ENCODE assay signal across 19 mouse cellular contexts in genomic region chr2:132266086-132266485, GRCm38 (mm10). TPM values are rescaled to one million over a fixed set of nuclear protein-coding genes. Genes with fewer than 3 reads are reported as not detected.
DNase-seq lines count a peak whose midpoint lies in the region; ATAC-seq and TF ChIP-seq lines count a peak whose summit lies in the region.
"Had no signal": no experiment of that assay in that cellular context is flagged by ENCODE, and none has a peak within 500 bp of the region (broad histone marks: within the 10 kb centered on the region; RNA-seq: fewer than 3 reads in every experiment).

No protein-coding gene starts in this region.

- peaks cover 16% of the 10 kb centered on the region for H3K36me3 ChIP-seq in heart, adult 2 months (ENCODE audit: control insufficient read depth, insufficient read depth, low read length)
- H3K36me3 ChIP-seq in liver, embryonic 16.5 days (ENCODE audit: control insufficient read depth, insufficient read depth) = no peaks in the 10 kb centered on the region
- H3K36me3 ChIP-seq: embryonic facial prominence, embryonic 13.5 days; limb, embryonic 12.5 days; midbrain, embryonic 12.5 days; neural tube, embryonic 15.5 days had no signal

- H3K9ac ChIP-seq in heart, adult 2 months (ENCODE audit: low read depth, low read length) = no peak overlapping the region
- no peak overlapping the region for H3K9ac ChIP-seq in liver, embryonic 16.5 days (ENCODE audit: low read depth, low read length)
- H3K9ac ChIP-seq: embryonic facial prominence, embryonic 13.5 days; limb, embryonic 12.5 days; lung, embryonic 14.5 days; midbrain, embryonic 12.5 days; neural tube, embryonic 15.5 days had no signal

- H3K9me3 ChIP-seq in liver, embryonic 16.5 days (replicated peaks; ENCODE audit: control insufficient read depth, low read length) = no peaks in the 10 kb centered on the region
- H3K9me3 ChIP-seq: embryonic facial prominence, embryonic 13.5 days; limb, embryonic 12.5 days; midbrain, embryonic 12.5 days; neural tube, embryonic 15.5 days had no signal

- no peak for TF ChIP-seq POLR2A in heart, adult 2 months (IDR thresholded peaks at IDR 0.05; ENCODE audit: insufficient read depth, low read depth, low read length)

- TF ChIP-seq CTCF in heart, adult 2 months (IDR thresholded peaks at IDR 0.05) = no peak

- H3K27ac ChIP-seq in heart, adult 2 months = peak overlapping the region; percentile 24
- H3K27ac ChIP-seq in liver, embryonic 16.5 days (ENCODE audit: low read length) = 0 out of 2 replicates have a peak overlapping the region, but pooled peaks have one; percentile 29
- H3K27ac ChIP-seq: embryonic facial prominence, embryonic 13.5 days; left cerebral cortex, adult 2 months; limb, embryonic 12.5 days; midbrain, embryonic 12.5 days; neural tube, embryonic 15.5 days had no signal

- WGBS in heart, adult 2 months = 71% methylated on average over 3 of the region's 3 CpGs
- WGBS in liver, embryonic 16.5 days (ENCODE audit: insufficient replicate concordance) = 59% methylated on average over 3 of the region's 3 CpGs

- H3K4me2 ChIP-seq in liver, embryonic 16.5 days (ENCODE audit: low read depth, low read length) = no peak overlapping the region
- H3K4me2 ChIP-seq: embryonic facial prominence, embryonic 13.5 days; heart, embryonic 11.5 days; limb, embryonic 12.5 days; lung, embryonic 14.5 days; midbrain, embryonic 12.5 days; neural tube, embryonic 15.5 days had no signal

- ATAC-seq in liver, embryonic 16.5 days (ENCODE audit: low read depth) = no peak

- H3K4me1 ChIP-seq in heart, adult 2 months (ENCODE audit: control insufficient read depth, insufficient read depth, low read length) = peaks cover 18% of the 10 kb centered on the region
- peaks cover 39% of the 10 kb centered on the region for H3K4me1 ChIP-seq in liver, embryonic 16.5 days (ENCODE audit: control insufficient read depth, low read depth, low read length)

- DNase-seq in heart, adult 2 months = no peak
- DNase-seq in heart, postnatal 4 days = no peak
- peak; percentile 45 for DNase-seq in A20 (ENCODE audit: low read depth, low spot score)
- peak; percentile 46 to 57 for DNase-seq in monocyte, adult 2 months (ENCODE audit: low read depth in 1 of 2, low spot score in 2 of 2)
- no peak for DNase-seq in cerebellum, adult 18-20 months
- DNase-seq in adrenal gland, postnatal 14 days = no peak
- DNase-seq: cerebellum, adult 11 months; kidney, adult 18-20 months; kidney, postnatal 10 days; lung, embryonic 14.5 days; thymus, postnatal 25 days had no signal

- peaks cover 11% of the 10 kb centered on the region for H3K79me2 ChIP-seq in heart, adult 2 months (replicated peaks; ENCODE audit: control insufficient read depth, insufficient read depth, low read length)

- no peak overlapping the region for H3K4me3 ChIP-seq in heart, adult 2 months
- H3K4me3 ChIP-seq in liver, embryonic 16.5 days (ENCODE audit: low read depth, low read length) = no peak overlapping the region
- H3K4me3 ChIP-seq: embryonic facial prominence, embryonic 13.5 days; left cerebral cortex, adult 2 months; limb, embryonic 12.5 days; midbrain, embryonic 12.5 days; myocyte; neural tube, embryonic 15.5 days had no signal

- no peaks in the 10 kb centered on the region for H3K27me3 ChIP-seq in heart, adult 2 months (ENCODE audit: control insufficient read depth, insufficient read depth, low read length)
- no peaks in the 10 kb centered on the region for H3K27me3 ChIP-seq in liver, embryonic 16.5 days (ENCODE audit: control insufficient read depth, insufficient read depth, low read depth, low read length)
- H3K27me3 ChIP-seq: embryonic facial prominence, embryonic 13.5 days; limb, embryonic 12.5 days; midbrain, embryonic 12.5 days; neural tube, embryonic 15.5 days had no signal

- intact Hi-C loops in heart, adult 2 months (cut with DNase I) = loop anchor here (10.0 kb wide), 1 partner anchor 449 kb away; no protein-coding TSS in a partner anchor

- TF ChIP-seq EP300 in heart, adult 2 months (IDR thresholded peaks at IDR 0.05; ENCODE audit: insufficient read depth, low read depth, low read length) = no peak

RNA-seq across cellular contexts. Expression of gene Cds2, which starts 3.1 kb away (rescaled TPM):
- 10 to 100 TPM; 75.4 to 90.4 TPM for total RNA-seq in heart, adult 2 months (2021)
- 48.0 and 85.1 TPM in 2 replicates for polyA plus RNA-seq in heart, adult 2 months (2012; rRNA removed)
- total RNA-seq in heart, postnatal 4 days (2021) = 10 to 100 TPM; 63.9 to 73.8 TPM
- 8.2 and 9.0 TPM in 2 replicates for polyA plus RNA-seq in liver, embryonic 16.5 days (2015; fragmentation: Nextera tagmentation; extraction: Ambion mirVana)
- 61.1 and 62.8 TPM in 2 replicates for total RNA-seq in adrenal gland, postnatal 14 days (2021)

RNA-seq across cellular contexts. Expression of gene Pcna, which starts 13.0 kb away (rescaled TPM):
- total RNA-seq in heart, adult 2 months (2021) = 10 to 100 TPM; 36.5 to 39.9 TPM
- 25.9 and 35.8 TPM in 2 replicates for polyA plus RNA-seq in heart, adult 2 months (2012; rRNA removed)
- total RNA-seq in heart, postnatal 4 days (2021) = 100 to 1,000 TPM; 182 to 184 TPM
- polyA plus RNA-seq in liver, embryonic 16.5 days (2015; fragmentation: Nextera tagmentation; extraction: Ambion mirVana) = 202 and 255 TPM in 2 replicates
- 116 and 132 TPM in 2 replicates for total RNA-seq in adrenal gland, postnatal 14 days (2021)

RNA-seq across cellular contexts. Expression of gene Tmem230, which starts 18.5 kb away (rescaled TPM):
- total RNA-seq in heart, adult 2 months (2021) = 10 to 100 TPM; 23.1 to 23.3 TPM
- 28.0 and 43.2 TPM in 2 replicates for polyA plus RNA-seq in heart, adult 2 months (2012; rRNA removed)
- total RNA-seq in heart, postnatal 4 days (2021) = 10 to 100 TPM; 22.6 to 24.4 TPM
- 14.8 and 15.0 TPM in 2 replicates for polyA plus RNA-seq in liver, embryonic 16.5 days (2015; fragmentation: Nextera tagmentation; extraction: Ambion mirVana)
- 32.8 and 34.8 TPM in 2 replicates for total RNA-seq in adrenal gland, postnatal 14 days (2021)

Comparison
In these comparisons a context has a peak if more than half of its experiments do, and no peak if none do; other contexts are left out.
1. DNase-seq: peak in A20 (single experiment) and monocyte, adult 2 months (2 of 2); none in heart, adult 2 months (0 of 2), heart, postnatal 4 days (single experiment), cerebellum, adult 18-20 months (0 of 2) and adrenal gland, postnatal 14 days (single experiment).